Mouse (Mus musculus): ENCODE measurements around the gene Khdc3.
"Not testable (repeated sequence)": the region's sequence is repeated elsewhere in the genome, so short reads cannot be mapped to it uniquely, and the experiment has no call there.

The Khdc3 gene

DNA sequence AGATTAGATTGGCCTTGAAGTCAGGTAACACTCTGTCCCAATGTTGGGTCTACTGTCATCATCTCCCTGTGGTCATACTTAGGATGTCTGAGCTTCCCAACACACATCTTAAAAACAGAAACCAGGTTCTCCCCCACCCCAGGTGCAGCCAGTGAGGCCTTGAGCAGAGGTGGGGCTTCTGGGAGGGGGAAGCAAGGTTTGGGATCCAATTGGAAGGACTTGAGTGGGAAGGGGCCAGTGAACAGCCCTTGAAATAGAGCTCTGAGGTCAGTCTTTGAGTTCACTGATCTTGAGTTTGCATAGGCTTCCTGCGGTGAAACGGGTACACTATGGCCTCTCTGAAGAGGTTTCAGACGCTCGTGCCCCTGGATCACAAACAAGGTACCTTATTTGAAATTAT is 545 bp downstream of the Khdc3 start, which contains the start of gene Gm20509:
Gene Gm20509, plus strand, starts transcription at position 290 of the 400 bp plus-strand sequence.
- DNase-seq (ENCODE audit: low spot score in 2 of 2): no peak

DNA sequence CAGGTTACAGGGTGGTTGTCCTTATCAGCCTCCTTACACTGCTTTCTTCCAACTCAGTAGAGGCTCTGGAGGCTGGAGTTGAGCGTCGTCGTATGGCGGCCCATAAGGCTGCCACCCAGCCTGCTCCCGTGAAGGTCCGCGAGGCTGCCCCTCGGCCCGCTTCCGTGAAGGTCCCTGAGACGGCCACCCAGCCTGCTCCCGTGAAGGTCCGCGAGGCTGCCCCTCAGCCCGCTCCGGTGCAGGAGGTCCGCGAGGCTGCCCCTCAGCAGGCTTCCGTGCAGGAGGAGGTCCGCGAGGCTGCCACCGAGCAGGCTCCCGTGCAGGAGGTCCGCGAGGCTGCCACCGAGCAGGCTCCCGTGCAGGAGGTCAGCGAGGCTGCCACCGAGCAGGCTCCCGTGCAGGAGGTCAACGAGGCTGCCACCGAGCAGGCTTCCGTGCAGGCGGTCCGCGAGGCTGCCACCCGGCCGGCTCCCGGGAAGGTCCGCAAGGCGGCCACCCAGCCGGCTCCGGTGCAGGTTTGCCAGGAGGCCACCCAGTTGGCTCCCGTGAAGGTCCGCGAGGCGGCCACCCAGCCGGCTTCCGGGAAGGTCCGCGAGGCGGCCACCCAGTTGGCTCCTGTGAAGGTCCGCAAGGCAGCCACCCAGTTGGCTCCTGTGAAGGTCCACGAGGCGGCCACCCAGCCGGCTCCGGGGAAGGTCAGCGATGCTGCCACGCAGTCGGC is 1.7 kb downstream of the Khdc3 start:
- no peak for DNase-seq (ENCODE audit: low spot score in 2 of 2)

DNA sequence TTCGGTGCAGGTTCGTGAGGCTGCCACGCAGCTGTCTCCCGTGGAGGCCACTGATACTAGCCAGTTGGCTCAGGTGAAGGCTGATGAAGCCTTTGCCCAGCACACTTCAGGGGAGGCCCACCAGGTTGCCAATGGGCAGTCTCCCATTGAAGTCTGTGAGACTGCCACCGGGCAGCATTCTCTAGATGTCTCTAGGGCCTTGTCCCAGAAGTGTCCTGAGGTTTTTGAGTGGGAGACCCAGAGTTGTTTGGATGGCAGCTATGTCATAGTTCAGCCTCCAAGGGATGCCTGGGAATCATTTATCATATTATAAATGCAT is 2.2 kb downstream of the Khdc3 start:
- DNase-seq (ENCODE audit: low spot score in 2 of 2): no peak

DNA sequence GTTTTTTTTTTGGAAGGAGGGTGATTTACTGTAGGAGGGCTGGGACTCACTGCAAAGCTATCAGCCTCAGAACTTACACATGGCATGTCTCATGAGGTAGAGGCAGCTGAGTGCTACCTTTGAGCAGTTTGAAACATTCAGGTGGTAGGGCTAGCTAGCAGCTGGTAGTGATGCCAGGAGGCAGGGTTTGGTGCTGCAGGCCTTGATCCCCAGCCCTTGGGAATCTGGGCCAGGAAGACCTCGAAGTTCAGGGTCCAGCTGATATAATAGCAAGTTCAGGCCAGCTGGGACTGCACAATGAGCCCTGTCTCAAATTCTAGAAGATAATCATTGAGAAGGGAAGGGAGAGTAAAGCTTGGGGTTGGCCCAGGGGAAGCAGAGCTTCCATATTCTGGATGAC is 3.5 kb downstream of the Khdc3 start:
- no peak for DNase-seq (ENCODE audit: low spot score in 2 of 2)

DNA sequence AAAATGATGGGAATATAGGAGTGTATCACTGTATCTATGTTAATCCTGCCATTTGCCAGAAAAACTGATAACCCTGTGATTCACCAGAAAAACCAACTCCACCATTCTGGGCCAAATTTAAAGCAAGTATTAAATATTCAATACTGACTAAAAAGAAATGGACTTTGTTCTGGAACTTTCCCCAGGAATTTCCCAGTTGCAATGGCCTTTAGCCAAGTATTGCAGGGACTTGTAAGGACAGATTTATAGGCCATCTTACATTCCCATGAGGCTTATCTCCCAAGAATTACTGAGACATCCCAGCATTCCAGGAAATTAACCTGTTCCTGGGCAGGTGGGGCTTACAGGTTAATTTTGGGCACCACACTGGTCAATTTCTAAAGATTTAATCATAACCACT is 4.1 kb downstream of the Khdc3 start:
- no peak for DNase-seq (ENCODE audit: low spot score in 2 of 2)

DNA sequence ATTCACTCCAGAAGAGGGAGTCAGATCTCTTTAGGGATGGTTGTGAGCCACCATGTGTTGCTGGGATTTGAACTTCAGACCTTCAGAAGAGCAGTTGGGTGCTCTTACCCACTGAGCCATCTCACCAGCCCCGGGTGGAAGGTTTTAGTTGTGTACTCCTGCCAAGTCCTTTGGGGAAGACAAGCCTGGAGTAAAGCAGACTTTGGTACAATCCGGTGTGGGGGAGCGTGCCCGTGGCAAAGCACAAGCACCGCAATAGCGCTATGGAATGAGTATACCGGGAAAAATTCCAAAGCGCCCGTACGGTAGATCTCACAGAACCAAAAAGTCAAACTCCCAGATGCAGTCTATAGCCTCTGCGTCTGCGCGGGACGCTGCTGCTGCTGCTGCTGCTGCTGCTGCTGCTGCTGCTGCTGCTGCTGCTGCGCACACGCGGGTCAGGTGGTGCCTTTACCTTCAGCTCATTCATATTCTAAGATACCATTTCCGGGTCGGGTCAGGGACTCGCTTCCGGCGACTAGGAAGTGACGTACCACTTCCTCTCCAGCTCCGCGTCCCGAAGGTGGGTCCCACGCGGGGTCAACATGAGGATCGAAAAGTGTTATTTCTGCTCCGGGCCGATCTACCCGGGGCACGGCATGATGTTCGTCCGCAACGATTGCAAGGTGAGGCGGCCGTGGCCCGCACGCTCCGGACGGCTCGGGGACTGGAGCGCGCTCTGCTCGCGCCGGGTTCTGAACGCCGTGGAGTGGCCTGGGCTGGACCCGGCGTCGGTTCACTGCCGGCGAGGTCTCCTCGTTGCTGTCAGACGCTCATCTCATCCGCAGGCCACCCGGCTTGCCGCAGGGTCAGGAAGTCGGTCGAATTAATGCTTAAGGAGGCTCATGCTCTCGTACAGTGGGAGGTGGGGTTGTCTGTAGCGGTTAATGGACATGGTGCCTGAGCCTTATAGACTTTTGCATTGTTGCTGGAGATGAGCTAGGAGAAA is 11.6 kb downstream of the Khdc3 start, which contains the start of gene Rsl24d1:
Gene Rsl24d1, plus strand, starts transcription at position 508 of the 988 bp plus-strand sequence.
- peak; percentile 80 to 89 for DNase-seq (ENCODE audit: low spot score in 2 of 2)

DNA sequence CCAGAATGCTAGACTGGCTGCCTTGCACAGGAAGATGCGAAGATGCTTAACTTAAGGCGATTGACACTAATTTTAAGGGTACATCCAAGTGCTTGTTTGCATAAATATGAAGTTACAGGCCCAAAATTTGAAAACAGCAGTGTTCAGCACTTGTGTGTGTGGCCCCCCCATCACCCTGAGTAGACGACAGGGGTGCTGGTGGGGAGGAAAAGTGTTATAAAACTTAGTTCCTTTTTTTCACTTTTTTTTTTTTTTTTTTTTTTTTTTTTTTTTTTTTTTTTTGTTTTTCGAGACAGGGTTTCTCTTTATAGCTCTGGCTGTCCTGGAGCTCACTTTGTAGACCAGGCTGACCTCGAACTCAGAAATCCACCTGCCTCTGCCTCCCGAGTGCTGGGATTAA is 15.1 kb downstream of the Khdc3 start:
- DNase-seq (ENCODE audit: low spot score in 2 of 2): not testable (repeated sequence)

DNA sequence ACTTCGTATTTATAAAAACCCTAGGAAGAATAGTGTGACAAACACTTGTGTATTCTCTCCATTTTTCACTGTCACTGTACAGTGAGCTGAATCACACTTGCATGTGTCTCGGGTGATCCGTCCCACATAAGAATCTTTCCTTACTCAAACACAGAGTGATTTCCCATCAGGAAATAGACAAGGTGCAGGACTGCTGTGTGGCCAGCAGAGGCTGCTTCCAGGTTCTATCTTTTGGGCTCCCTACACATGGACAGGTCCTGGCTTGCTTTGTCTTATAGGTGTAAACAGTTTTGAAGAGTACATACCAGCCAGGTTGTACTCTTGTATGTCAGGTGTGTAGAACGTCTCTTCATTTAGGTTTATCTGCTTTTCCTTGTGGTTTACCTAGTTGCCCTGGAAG is 16.4 kb downstream of the Khdc3 start:
- DNase-seq (ENCODE audit: low spot score in 2 of 2): no peak

DNA sequence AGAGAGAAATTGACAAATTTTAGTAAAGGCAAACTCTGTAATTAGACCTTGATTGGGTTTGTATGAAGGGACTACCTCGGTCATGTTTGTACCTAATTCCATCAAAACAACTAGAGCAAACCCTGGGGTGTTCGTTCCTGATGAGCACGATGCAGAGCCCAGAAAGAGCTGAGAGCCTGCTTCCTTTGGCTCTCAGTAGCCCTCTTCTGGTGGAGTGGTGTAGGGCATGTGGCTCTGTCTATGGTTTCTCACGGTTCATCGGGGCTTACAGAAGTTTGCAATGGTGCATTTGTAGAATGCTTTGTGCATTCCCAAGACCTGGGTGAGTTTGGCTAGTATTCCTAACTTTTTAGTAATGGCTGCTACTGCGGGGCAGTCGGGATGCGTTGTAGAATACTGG is 20.1 kb downstream of the Khdc3 start:
- peak in 1 of 2 experiments; percentile 29 for DNase-seq (ENCODE audit: low spot score in 2 of 2)

DNA sequence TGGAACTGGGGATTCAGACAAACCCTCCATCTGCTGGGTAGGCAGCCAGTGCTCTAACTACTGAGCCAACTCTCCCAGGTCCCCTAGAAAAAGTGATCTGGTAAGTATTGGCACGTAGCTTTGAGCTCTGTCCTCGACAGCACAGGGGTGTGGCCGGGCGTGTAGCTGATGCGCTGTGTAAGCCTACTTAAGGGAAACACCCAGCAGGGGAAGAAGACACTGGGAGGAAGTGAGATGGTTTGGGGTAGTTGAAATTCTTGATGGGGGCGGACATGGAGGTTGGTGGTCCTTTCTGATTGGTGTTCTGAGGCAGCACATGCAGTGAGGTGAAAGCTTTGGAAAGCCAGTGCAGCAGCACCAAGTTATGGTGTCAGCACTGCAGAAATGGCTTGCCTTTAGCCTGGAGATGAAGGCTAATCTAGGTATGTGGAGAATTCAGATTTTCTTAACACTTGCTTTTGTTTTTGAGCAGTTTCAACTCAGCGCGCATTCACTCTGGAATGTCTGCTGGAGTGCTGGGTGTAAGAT is 23.5 kb downstream of the Khdc3 start:
- no peak for DNase-seq (ENCODE audit: low spot score in 2 of 2)

DNA sequence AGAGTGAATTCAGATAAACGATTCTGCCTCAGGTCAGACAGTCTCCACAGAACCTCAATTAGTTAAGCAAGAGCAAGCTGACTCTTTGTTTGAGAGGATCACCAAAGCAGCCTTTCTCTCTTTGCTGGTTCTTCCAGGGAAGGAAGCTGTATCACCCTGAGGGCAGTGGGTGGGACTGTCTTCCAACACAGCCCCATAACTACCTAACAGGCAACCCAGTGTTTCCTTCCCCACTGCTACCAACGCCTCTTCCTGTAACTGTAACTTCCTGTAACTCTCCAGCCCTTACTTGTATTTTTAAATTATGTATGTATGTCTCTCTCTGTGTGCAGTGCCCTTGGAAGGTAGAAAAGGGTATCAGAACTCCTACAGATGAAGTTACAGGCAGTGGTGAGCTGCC is 25.8 kb downstream of the Khdc3 start:
- DNase-seq (ENCODE audit: low spot score in 2 of 2): no peak

DNA sequence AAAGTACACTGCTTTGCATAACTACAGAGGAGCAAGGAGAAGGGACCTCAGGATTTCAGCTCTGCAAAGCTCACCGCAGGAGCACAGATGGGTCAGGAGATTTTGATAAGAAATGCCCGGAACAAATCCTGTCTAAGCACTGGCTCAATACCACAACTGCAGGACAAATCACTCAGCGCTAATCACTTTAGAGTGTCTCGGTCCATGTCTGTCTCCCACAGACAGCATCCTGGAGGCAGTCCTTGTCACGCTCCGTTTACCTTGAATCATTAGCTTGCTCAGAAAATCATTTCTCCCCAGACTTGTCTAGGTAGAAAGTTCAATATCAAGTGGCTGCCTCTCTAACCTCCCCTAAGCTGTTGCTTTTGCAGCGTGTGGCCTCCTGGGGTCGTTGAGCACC is 28.2 kb downstream of the Khdc3 start:
- no peak for DNase-seq (ENCODE audit: low spot score in 2 of 2)

DNA sequence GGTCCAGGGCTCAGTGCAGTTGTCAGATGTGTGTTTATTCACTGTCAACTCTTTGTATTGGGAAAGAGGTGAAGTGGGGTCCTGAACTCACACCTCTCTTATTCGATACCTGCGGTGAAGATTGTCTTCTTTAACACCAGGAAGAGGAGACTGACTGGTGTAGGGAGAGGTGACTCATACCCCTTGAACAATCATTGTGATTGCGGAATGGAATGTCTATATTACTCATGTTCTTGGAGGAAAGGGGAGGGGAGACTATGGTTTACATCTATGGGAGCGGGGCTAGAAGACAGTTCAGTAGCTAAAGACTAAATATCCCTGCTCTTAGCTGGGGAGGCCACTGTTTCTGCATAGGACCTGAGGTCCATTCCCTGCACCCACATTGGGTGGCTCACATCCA is 28.9 kb downstream of the Khdc3 start:
- no peak for DNase-seq (ENCODE audit: low spot score in 2 of 2)

DNA sequence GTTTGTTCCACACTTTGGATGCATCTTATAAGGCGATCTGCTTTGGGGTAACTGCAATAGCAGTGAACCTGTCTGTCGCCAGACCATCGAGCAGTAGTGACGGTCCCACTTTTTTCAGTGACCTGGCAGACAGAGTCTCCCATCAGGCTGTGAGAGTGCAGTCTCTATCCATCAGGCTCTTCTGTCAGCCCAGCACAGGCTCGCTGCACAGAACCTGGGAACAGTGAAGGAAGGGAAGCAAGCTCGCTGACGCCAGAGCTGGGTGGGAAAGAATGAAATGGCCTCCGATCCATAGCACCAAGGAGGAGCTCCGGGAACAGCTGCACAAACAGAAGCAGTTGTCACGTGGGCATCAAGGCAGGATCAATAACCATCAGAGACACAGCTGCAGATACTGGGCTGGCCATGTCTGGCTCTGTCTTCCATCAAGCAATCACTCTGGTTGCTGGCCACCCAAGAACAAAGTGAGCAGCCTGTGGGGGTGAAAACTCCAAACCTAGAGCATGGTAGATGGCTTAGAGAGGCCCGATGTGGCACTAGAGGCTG is 35.8 kb downstream of the Khdc3 start:
- no peak for DNase-seq (ENCODE audit: low spot score in 2 of 2)

All from frontal cortex, postnatal 14 days (tissue).